Mouse (Mus musculus): ENCODE data around the gene Lrfn1. TPM values are rescaled to one million over a fixed set of nuclear protein-coding genes. Genes with fewer than 3 reads are reported as not detected.

Lrfn1 gene
- polyA plus RNA-seq, 1 experiment from 2014 or later, result 8.7 TPM

GRCm38 (mm10) chr7:28430512-28430911 lies 21.3 kb upstream of the Lrfn1 start:
- Histone ChIP-seq H3K27ac (ENCODE audit: low read depth, low read length) (no peak overlapping the region), H3K36me3 (ENCODE audit: control insufficient read depth, insufficient read depth, low read length) (peaks cover 27% of the 10 kb centered on the region), H3K4me2 (ENCODE audit: low read length) (no peak overlapping the region), H3K27me3 (replicated peaks; ENCODE audit: control insufficient read depth, insufficient read depth, low read length) (no peaks in the 10 kb centered on the region), H3K9ac (ENCODE audit: low read length) (no peak overlapping the region), H3K4me1 (ENCODE audit: control insufficient read depth, insufficient read depth, low read length) (peaks cover 11% of the 10 kb centered on the region), H3K9me3 (replicated peaks; ENCODE audit: control insufficient read depth, low read length) (no peaks in the 10 kb centered on the region), H3K4me3 (ENCODE audit: low read depth, low read length) (no peak overlapping the region)
- WGBS, result 87% methylated on average over 1 of the region's 1 CpGs
- no peak for ATAC-seq
- no peak for DNase-seq (ENCODE audit: low spot score)

- H3K4me3 ChIP-seq (ENCODE audit: low read depth, low read length), result no peak overlapping the region
- WGBS, result 96% methylated on average over 2 of the region's 2 CpGs
- no peaks in the 10 kb centered on the region for H3K9me3 ChIP-seq (replicated peaks; ENCODE audit: control insufficient read depth, low read length)
- DNase-seq (ENCODE audit: low spot score) (no peak), ATAC-seq (no peak)
- H3K4me1 ChIP-seq (ENCODE audit: control insufficient read depth, insufficient read depth, low read length), result peaks cover 11% of the 10 kb centered on the region
- peaks cover 24% of the 10 kb centered on the region for H3K36me3 ChIP-seq (ENCODE audit: control insufficient read depth, insufficient read depth, low read length)
- H3K27me3 ChIP-seq (replicated peaks; ENCODE audit: control insufficient read depth, insufficient read depth, low read length), result no peaks in the 10 kb centered on the region
- no peak overlapping the region for H3K9ac ChIP-seq (ENCODE audit: low read length)
- no peak overlapping the region for H3K4me2 ChIP-seq (ENCODE audit: low read length)
- H3K27ac ChIP-seq (ENCODE audit: low read depth, low read length), result no peak overlapping the region
Measured at GRCm38 (mm10) chr7:28432252-28432651, 19.5 kb upstream of the Lrfn1 start.

GRCm38 (mm10) chr7:28435660-28436259 lies 16.0 kb upstream of the Lrfn1 start:
- DNase-seq (ENCODE audit: low spot score) (peak; percentile 24), ATAC-seq (peak; percentile 35)
- H3K27ac ChIP-seq (ENCODE audit: low read depth, low read length), result peak overlapping the region; percentile 44; the same call in 1 of the 2 replicates
- H3K36me3 ChIP-seq (ENCODE audit: control insufficient read depth, insufficient read depth, low read length), result peaks cover 23% of the 10 kb centered on the region; the same call in 1 of the 2 replicates
- H3K4me2 ChIP-seq (ENCODE audit: low read length), result peak overlapping the region; percentile 89
- H3K4me1 ChIP-seq (ENCODE audit: control insufficient read depth, insufficient read depth, low read length), result peaks cover 11% of the 10 kb centered on the region
- H3K4me3 ChIP-seq (ENCODE audit: low read depth, low read length), result peak overlapping the region; percentile 82
- WGBS, result under 1% methylated on average over 23 of the region's 70 CpGs
- H3K27me3 ChIP-seq (replicated peaks; ENCODE audit: control insufficient read depth, insufficient read depth, low read length), result no peaks in the 10 kb centered on the region
- peak overlapping the region; percentile 96 for H3K9ac ChIP-seq (ENCODE audit: low read length)
- H3K9me3 ChIP-seq (replicated peaks; ENCODE audit: control insufficient read depth, low read length), result no peaks in the 10 kb centered on the region

- ATAC-seq, result peak; percentile 98
- H3K4me1 ChIP-seq (ENCODE audit: control insufficient read depth, insufficient read depth, low read length), result peaks cover 11% of the 10 kb centered on the region
- WGBS, result under 1% methylated on average over 51 of the region's 64 CpGs
- H3K36me3 ChIP-seq (ENCODE audit: control insufficient read depth, insufficient read depth, low read length), result peaks cover 21% of the 10 kb centered on the region; the same call in 1 of the 2 replicates
- H3K4me3 ChIP-seq (ENCODE audit: low read depth, low read length), result peak overlapping the region; percentile 82
- DNase-seq (ENCODE audit: low spot score), result peak; percentile 100
- H3K27ac ChIP-seq (ENCODE audit: low read depth, low read length), result 0 out of 2 replicates have a peak overlapping the region, but pooled peaks have one; percentile 44
- H3K9me3 ChIP-seq (replicated peaks; ENCODE audit: control insufficient read depth, low read length), result no peaks in the 10 kb centered on the region
- no peaks in the 10 kb centered on the region for H3K27me3 ChIP-seq (replicated peaks; ENCODE audit: control insufficient read depth, insufficient read depth, low read length)
- H3K9ac ChIP-seq (ENCODE audit: low read length), result peak overlapping the region; percentile 96
- peak overlapping the region; percentile 53 for H3K4me2 ChIP-seq (ENCODE audit: low read length)
Measured at GRCm38 (mm10) chr7:28436271-28436904, 15.4 kb upstream of the Lrfn1 start.

- ATAC-seq, result peak; percentile 52
Measured at GRCm38 (mm10) chr7:28436932-28437570, 14.7 kb upstream of the Lrfn1 start, which contains the start of gene Gmfg. Gene Gmfg (plus strand): TSS chr7:28437447.

GRCm38 (mm10) chr7:28437964-28438363 lies 13.8 kb upstream of the Lrfn1 start:
- DNase-seq (ENCODE audit: low spot score) (no peak), ATAC-seq (no peak)
- H3K4me1 ChIP-seq (ENCODE audit: control insufficient read depth, insufficient read depth, low read length), result peaks cover 11% of the 10 kb centered on the region
- H3K9ac ChIP-seq (ENCODE audit: low read length), result no peak overlapping the region
- H3K27ac ChIP-seq (ENCODE audit: low read depth, low read length), result no peak overlapping the region
- no peaks in the 10 kb centered on the region for H3K27me3 ChIP-seq (replicated peaks; ENCODE audit: control insufficient read depth, insufficient read depth, low read length)
- no peaks in the 10 kb centered on the region for H3K9me3 ChIP-seq (replicated peaks; ENCODE audit: control insufficient read depth, low read length)
- H3K4me2 ChIP-seq (ENCODE audit: low read length), result no peak overlapping the region
- no peak overlapping the region for H3K4me3 ChIP-seq (ENCODE audit: low read depth, low read length)
- H3K36me3 ChIP-seq (ENCODE audit: control insufficient read depth, insufficient read depth, low read length), result peaks cover 7% of the 10 kb centered on the region; the same call in 1 of the 2 replicates

More at GRCm38 (mm10) chr7:28436932-28437570, 14.7 kb upstream of the Lrfn1 start, which contains the start of gene Gmfg:
- Histone ChIP-seq H3K9me3 (replicated peaks; ENCODE audit: control insufficient read depth, low read length) (no peaks in the 10 kb centered on the region), H3K36me3 (ENCODE audit: control insufficient read depth, insufficient read depth, low read length) (peaks cover 14% of the 10 kb centered on the region; the same call in 1 of the 2 replicates), H3K4me3 (ENCODE audit: low read depth, low read length) (peak within 1 kb of the TSS; percentile 82), H3K9ac (ENCODE audit: low read length) (peak within 1 kb of the TSS; percentile 40), H3K27ac (ENCODE audit: low read depth, low read length) (0 out of 2 replicates have a peak within 1 kb of the TSS, but pooled peaks have one; percentile 15), H3K4me2 (ENCODE audit: low read length) (peak within 1 kb of the TSS; percentile 53), H3K4me1 (ENCODE audit: control insufficient read depth, insufficient read depth, low read length) (peaks cover 11% of the 10 kb centered on the region), H3K27me3 (replicated peaks; ENCODE audit: control insufficient read depth, insufficient read depth, low read length) (no peaks in the 10 kb centered on the region)
- 2% methylated on average over 16 of the region's 16 CpGs for WGBS
- peak; percentile 90 for DNase-seq (ENCODE audit: low spot score)

- Histone ChIP-seq H3K27me3 (replicated peaks; ENCODE audit: control insufficient read depth, insufficient read depth, low read length) (no peaks in the 10 kb centered on the region), H3K9ac (ENCODE audit: low read length) (no peak overlapping the region), H3K9me3 (replicated peaks; ENCODE audit: control insufficient read depth, low read length) (no peaks in the 10 kb centered on the region), H3K4me2 (ENCODE audit: low read length) (no peak overlapping the region), H3K4me1 (ENCODE audit: control insufficient read depth, insufficient read depth, low read length) (peaks cover 11% of the 10 kb centered on the region), H3K27ac (ENCODE audit: low read depth, low read length) (no peak overlapping the region), H3K4me3 (ENCODE audit: low read depth, low read length) (no peak overlapping the region), H3K36me3 (ENCODE audit: control insufficient read depth, insufficient read depth, low read length) (no peaks in the 10 kb centered on the region)
- no peak for ATAC-seq
- no peak for DNase-seq (ENCODE audit: low spot score)
- 91% methylated on average over 2 of the region's 2 CpGs for WGBS
Measured at GRCm38 (mm10) chr7:28438771-28439170, 13.0 kb upstream of the Lrfn1 start.

GRCm38 (mm10) chr7:28440739-28441138 lies 11.0 kb upstream of the Lrfn1 start:
- 60% methylated on average over 2 of the region's 2 CpGs for WGBS
- DNase-seq (ENCODE audit: low spot score) (no peak), ATAC-seq (no peak)
- Histone ChIP-seq H3K27me3 (replicated peaks; ENCODE audit: control insufficient read depth, insufficient read depth, low read length) (no peaks in the 10 kb centered on the region), H3K36me3 (ENCODE audit: control insufficient read depth, insufficient read depth, low read length) (no peaks in the 10 kb centered on the region), H3K9me3 (replicated peaks; ENCODE audit: control insufficient read depth, low read length) (no peaks in the 10 kb centered on the region), H3K4me2 (ENCODE audit: low read length) (no peak overlapping the region), H3K4me3 (ENCODE audit: low read depth, low read length) (no peak overlapping the region), H3K9ac (ENCODE audit: low read length) (no peak overlapping the region), H3K27ac (ENCODE audit: low read depth, low read length) (no peak overlapping the region), H3K4me1 (ENCODE audit: control insufficient read depth, insufficient read depth, low read length) (no peaks in the 10 kb centered on the region)
